Mouse (Mus musculus) embryonic facial prominence, embryonic 15.5 days (tissue): ENCODE data around the gene Ncor1. TPM values are rescaled to one million over a fixed set of nuclear protein-coding genes. Genes with fewer than 3 reads are reported as not detected.

Experiments used
- ATAC-seq: fragments of 200-750 bp; cut with Nextera tagmentation; 2 replicates; pipeline ENCODE4 v1.8.0; 2017; ENCODE audit warnings: low read depth, moderate TSS enrichment; ENCODE audit not compliant: insufficient number of reproducible peaks, low FRiP score, low TSS enrichment
- H3K27ac ChIP-seq: fragments of 300-500 bp; sonication (generic); replicated peaks from 2 replicates; pipeline ENCODE4 v1.5.1; 2015; ENCODE audit warnings: mild to moderate bottlenecking, inconsistent platforms
- H3K27me3 ChIP-seq: fragments of 300-500 bp; sonication (generic); 2 replicates; pipeline ENCODE4 v1.6.1; 2015; ENCODE audit warnings: inconsistent platforms
- H3K36me3 ChIP-seq: fragments of 300-500 bp; sonication (generic); 2 replicates; pipeline ENCODE4 v1.6.1; 2015; ENCODE audit warnings: mild to moderate bottlenecking, inconsistent platforms
- H3K4me1 ChIP-seq: fragments of 300-500 bp; sonication (generic); 2 replicates; pipeline ENCODE4 v1.6.1; 2015; ENCODE audit warnings: inconsistent platforms
- H3K4me2 ChIP-seq: fragments of 300-500 bp; sonication (generic); replicated peaks from 2 replicates; pipeline ENCODE4 v1.6.1; 2015; ENCODE audit warnings: mild to moderate bottlenecking, inconsistent platforms
- H3K4me3 ChIP-seq: fragments of 300-500 bp; sonication (generic); replicated peaks from 2 replicates; pipeline ENCODE4 v1.5.1; 2015; ENCODE audit warnings: mild to moderate bottlenecking, inconsistent platforms
- H3K9ac ChIP-seq: fragments of 300-500 bp; sonication (generic); 2 replicates; pipeline ENCODE4 v1.6.1; 2015; ENCODE audit warnings: inconsistent platforms
- H3K9me3 ChIP-seq: fragments of 300-500 bp; sonication (generic); replicated peaks from 2 replicates; pipeline ENCODE4 v1.6.1; 2016; ENCODE audit warnings: inconsistent platforms
- WGBS: fragments of 180-500 bp; shearing (Covaris S2); methylation state at CpG from one replicate; pipeline ENCODE4 v1.1.7; 2015; 5-methylcytosine and 5-hydroxymethylcytosine counted together
- polyA plus RNA-seq: library from polyadenylated mRNA; unstranded; fragments of >200 nt; fragmentation: Nextera tagmentation; extraction: Ambion mirVana; gene quantifications from 2 replicates; pipeline ENCODE4 v1.2.1, GENCODE M21; 2015

The Ncor1 gene
- polyA plus RNA-seq, 1 experiment from 2014 or later: 157 TPM

DNA sequence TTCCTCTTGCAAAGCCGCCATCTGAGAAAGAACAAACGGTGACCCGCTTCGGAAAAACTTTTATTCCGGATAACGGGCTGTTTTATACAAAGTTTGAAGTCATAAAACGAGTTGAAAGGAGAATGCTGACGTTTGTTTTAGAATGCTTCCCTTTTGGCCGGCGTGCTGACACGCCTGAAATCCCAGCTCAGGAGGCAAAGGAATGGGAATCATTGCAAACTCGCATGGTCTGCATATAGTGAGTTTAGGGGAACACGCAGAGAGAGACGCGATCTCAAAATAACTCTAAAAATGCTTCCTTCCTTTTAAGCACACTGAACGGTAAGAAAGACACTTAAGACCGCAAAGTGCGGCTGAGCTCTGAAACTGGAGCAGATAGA, 460 bp downstream of the Ncor1 start:
- Histone ChIP-seq H3K27me3 (no peaks in the 10 kb centered on the region), H3K27ac (peak overlapping the region; percentile 96), H3K4me2 (peak overlapping the region; percentile 70), H3K4me3 (peak overlapping the region; percentile 77), H3K9ac (peak overlapping the region; percentile 96), H3K36me3 (no peaks in the 10 kb centered on the region), H3K9me3 (no peaks in the 10 kb centered on the region), H3K4me1 (peaks cover 14% of the 10 kb centered on the region)
- ATAC-seq: no peak
- under 1% methylated on average over 18 of the region's 18 CpGs for WGBS

DNA sequence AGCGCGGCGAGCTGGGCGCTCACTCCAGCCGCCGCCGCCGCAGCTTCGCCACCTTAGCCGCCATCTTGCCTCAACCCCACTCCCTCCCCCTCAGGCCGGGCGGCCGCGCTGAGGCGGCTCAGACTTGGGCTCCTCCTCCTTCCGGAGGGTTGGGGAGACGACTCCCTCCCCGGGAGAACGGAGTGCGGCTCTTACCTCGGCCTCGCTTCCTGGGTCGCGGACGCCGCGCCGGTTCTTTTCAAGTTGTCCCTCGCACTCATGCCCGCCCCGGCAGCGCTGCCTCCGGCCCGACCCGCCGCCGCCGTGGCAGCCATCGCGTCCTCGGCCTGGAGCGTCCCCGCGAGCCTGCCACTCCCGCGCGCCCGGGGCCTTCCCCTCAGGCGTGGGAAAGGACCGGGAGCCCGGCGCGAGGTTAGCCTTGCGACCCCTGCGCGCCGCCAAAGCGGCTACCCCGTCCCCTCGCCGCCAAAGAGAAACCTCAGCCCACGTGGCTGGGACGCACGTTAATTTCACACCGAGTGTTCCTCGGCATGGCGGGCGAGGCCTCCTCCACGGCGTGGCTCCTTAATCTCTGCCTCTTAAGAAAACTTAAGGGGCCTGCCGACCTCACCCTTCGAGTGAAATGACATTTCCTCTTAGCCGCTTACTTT, 975 bp downstream of the Ncor1 start:
- Histone ChIP-seq H3K9me3 (no peaks in the 10 kb centered on the region), H3K9ac (peak overlapping the region; percentile 96), H3K4me1 (peaks cover 14% of the 10 kb centered on the region), H3K27ac (peak overlapping the region; percentile 96), H3K4me3 (peak overlapping the region; percentile 77), H3K4me2 (peak overlapping the region; percentile 70), H3K36me3 (no peaks in the 10 kb centered on the region), H3K27me3 (no peaks in the 10 kb centered on the region)
- under 1% methylated on average over 72 of the region's 73 CpGs for WGBS
- peak; percentile 96 for ATAC-seq

DNA sequence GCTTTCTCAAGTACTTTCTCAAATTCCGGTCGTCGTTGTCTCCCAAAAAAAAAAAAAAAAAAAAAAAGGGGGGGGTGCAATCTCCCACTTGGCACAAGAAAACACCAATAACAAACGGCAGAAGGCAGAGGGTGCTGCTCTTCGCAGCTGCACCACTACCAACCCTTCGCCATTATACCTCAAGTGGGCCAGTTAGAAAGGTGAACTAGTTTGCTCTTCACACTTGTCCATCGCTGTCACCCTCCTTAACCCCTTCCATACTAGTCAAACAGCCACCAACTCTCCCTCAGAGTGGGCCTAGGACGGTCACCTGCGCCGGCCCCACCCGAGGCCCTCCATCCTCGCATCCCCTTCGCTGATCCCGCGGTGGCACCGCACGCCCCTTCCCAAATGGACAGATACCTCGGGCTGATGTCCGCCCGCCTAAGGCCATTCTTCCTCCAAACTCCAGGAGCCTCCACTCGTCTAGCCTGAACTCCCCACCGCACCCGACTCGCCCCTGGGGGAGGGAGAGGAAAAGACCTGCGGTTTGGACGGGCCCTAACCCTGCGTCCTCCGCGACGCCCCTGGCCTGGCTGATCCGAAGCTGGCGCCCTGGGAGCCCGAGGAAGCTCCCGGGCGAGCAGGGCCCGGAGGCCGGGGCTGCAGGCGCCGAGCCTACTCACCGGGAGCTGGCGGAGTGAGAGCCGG, 1.7 kb downstream of the Ncor1 start:
- peak overlapping the region; percentile 70 for H3K4me2 ChIP-seq
- H3K4me3 ChIP-seq: peak overlapping the region; percentile 77
- under 1% methylated on average over 42 of the region's 42 CpGs for WGBS
- no peaks in the 10 kb centered on the region for H3K27me3 ChIP-seq
- H3K27ac ChIP-seq: peak overlapping the region; percentile 96
- no peaks in the 10 kb centered on the region for H3K36me3 ChIP-seq
- peak overlapping the region; percentile 96 for H3K9ac ChIP-seq
- H3K4me1 ChIP-seq: peaks cover 14% of the 10 kb centered on the region
- H3K9me3 ChIP-seq: no peaks in the 10 kb centered on the region
- peak; percentile 82 for ATAC-seq

DNA sequence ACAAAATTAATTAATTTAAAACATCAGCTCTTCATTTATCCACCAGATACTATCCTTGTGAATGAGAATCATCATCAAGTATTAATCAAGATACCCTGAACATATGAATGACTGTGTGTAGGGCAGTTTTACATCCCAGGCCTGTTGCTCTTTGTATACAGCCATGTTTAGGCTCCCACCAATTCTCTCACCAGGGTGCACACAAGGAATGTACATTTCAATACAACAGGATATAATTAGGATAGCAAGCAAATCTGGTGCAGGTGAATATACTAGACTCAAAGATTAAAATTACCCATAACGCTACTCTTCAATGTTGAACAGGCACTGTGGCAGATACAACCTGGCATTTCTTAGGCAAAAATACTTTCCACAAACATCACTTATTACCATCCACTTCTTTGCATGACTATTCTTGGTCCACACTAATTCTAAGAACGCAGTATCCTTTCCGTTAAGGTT, 2.3 kb downstream of the Ncor1 start:
- 3% methylated on average over 3 of the region's 3 CpGs for WGBS
- H3K9ac ChIP-seq: peak overlapping the region; percentile 96; the same call in 1 of the 2 replicates
- H3K4me2 ChIP-seq: peak overlapping the region; percentile 70
- no peak for ATAC-seq
- H3K9me3 ChIP-seq: no peaks in the 10 kb centered on the region
- peak overlapping the region; percentile 96; the same call in 1 of the 2 replicates for H3K27ac ChIP-seq
- peaks cover 14% of the 10 kb centered on the region for H3K4me1 ChIP-seq
- peak overlapping the region; percentile 77 for H3K4me3 ChIP-seq
- no peaks in the 10 kb centered on the region for H3K36me3 ChIP-seq
- H3K27me3 ChIP-seq: no peaks in the 10 kb centered on the region

DNA sequence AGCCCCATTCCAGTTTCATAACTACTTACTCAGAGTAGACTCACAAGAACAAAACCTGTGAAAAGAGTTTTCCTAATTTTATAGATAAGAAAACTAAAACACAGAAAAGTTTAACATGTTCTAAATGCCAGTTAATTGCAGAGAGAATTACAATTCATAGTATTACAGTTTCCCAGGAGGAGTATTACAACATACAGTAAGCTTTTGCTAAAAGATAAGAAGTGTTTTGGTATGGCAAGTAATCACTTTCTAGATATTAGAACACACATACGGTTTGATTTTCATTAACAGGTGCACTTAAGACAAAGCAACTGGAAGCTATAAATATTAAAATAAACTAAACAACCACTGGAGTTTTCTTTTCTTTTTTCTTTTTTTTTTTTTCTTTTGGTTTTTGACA, 3.1 kb downstream of the Ncor1 start:
- no peak overlapping the region for H3K9ac ChIP-seq
- no peaks in the 10 kb centered on the region for H3K27me3 ChIP-seq
- H3K4me3 ChIP-seq: no peak overlapping the region
- H3K4me1 ChIP-seq: peaks cover 14% of the 10 kb centered on the region
- no peaks in the 10 kb centered on the region for H3K9me3 ChIP-seq
- H3K4me2 ChIP-seq: 0 out of 2 replicates have a peak overlapping the region, but pooled peaks have one; percentile 70
- WGBS: 70% methylated on average over 1 of the region's 1 CpGs
- ATAC-seq: no peak
- no peaks in the 10 kb centered on the region; the same call in 1 of the 2 replicates for H3K36me3 ChIP-seq
- H3K27ac ChIP-seq: no peak overlapping the region

DNA sequence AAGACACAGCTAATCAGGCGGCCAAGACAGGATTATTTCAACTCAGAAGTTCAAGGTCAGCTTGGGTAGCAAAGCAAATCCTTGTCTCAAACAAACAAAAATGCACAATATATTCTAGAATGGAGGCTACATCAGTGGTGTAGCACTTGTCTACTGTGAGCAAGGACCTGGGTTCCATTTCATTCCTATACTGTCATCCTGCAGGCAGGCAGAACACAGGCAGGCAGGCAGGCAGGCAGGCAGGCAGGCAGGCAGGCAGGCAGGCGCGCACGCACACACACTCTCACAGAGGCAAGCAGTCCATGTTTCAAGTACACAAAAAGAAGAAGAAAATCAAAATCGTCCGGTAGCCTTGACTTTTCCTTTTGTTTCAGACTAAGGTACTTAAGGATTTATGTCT, 9.4 kb downstream of the Ncor1 start:
- no peak for ATAC-seq

DNA sequence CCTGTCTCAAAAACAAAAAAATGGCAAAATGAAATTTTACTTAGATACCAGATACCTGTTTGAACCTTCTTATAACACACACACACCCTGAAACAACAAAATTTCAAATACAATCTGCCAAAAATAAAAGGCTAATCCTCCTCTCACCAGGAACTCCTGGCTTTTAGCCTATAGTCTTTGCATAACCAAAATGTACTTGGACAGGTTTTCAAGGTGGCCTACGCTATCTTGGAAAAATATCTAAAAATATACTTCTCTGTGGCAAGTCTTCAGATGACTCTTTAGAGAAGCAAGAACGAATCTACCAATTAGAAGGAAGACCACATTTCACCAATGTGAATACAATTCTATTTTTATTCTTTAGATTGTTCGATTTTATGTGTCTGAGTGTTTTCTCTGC, 12.5 kb downstream of the Ncor1 start:
- no peaks in the 10 kb centered on the region for H3K9me3 ChIP-seq
- no peak overlapping the region for H3K27ac ChIP-seq
- H3K27me3 ChIP-seq: no peaks in the 10 kb centered on the region
- H3K36me3 ChIP-seq: no peaks in the 10 kb centered on the region; the same call in 1 of the 2 replicates
- H3K4me2 ChIP-seq: no peak overlapping the region
- H3K9ac ChIP-seq: no peak overlapping the region
- H3K4me3 ChIP-seq: no peak overlapping the region
- 88% methylated on average over 3 of the region's 3 CpGs for WGBS
- ATAC-seq: no peak
- H3K4me1 ChIP-seq: no peaks in the 10 kb centered on the region

More for the DNA sequence above, 9.4 kb downstream of the Ncor1 start:
- Histone ChIP-seq H3K27ac (no peak overlapping the region), H3K9me3 (no peaks in the 10 kb centered on the region), H3K9ac (no peak overlapping the region), H3K27me3 (no peaks in the 10 kb centered on the region), H3K4me2 (no peak overlapping the region), H3K4me3 (no peak overlapping the region), H3K36me3 (no peaks in the 10 kb centered on the region; the same call in 1 of the 2 replicates), H3K4me1 (no peaks in the 10 kb centered on the region)
- 91% methylated on average over 6 of the region's 6 CpGs for WGBS

DNA sequence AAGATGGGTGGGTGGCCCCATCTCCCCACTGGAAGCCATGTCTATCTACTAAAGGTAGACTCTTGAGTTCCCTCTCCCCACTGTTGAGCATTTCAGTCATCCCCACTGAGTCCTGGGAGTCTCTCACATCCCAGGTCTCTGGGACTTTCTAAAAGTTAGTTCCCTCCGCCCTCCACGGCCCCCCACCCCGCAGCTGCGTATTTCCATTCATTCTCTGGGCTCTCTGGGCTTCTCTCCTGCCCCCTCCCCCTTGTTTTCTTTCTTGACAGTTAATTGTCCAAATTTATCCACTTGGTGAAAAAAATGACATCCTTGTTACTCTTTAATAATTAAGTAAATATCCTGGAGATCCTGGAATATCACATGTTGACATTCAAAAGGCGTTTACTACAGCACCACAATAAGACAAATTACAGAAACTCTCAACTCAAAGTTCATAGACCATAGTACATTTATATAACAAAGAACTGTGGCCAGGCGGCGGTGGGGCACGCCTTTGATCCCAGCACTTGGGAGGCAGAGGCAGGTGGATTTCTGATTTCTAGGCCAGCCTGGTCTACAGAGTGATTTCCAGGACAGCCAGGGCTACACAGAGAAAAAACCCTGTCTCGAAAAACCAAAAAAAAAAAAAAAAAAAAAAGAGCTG, 17.5 kb downstream of the Ncor1 start:
- H3K9ac ChIP-seq: no peak overlapping the region
- 96% methylated on average over 9 of the region's 9 CpGs for WGBS
- H3K4me1 ChIP-seq: no peaks in the 10 kb centered on the region
- no peaks in the 10 kb centered on the region for H3K9me3 ChIP-seq
- no peaks in the 10 kb centered on the region for H3K27me3 ChIP-seq
- H3K4me2 ChIP-seq: no peak overlapping the region
- peaks cover 14% of the 10 kb centered on the region for H3K36me3 ChIP-seq
- no peak overlapping the region for H3K4me3 ChIP-seq
- no peak for ATAC-seq
- no peak overlapping the region for H3K27ac ChIP-seq

DNA sequence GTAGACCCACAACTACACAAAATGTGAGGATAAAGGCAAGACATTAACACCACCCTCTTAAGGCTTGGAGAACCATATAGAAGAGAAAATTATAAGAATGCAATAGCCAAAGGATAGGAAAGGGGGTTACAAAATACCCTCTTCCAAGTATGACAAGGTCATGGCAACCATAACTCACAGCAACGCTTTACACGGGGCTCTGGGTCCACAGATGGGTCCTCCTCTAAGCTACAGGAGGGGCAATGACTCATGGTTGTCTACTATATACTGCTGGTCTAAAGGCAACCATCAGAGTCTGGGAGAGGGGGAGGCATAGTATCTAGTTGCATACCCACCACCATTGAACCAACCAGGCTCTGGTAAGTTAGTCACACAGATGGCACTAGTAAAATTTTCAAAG, 26.1 kb downstream of the Ncor1 start:
- H3K4me3 ChIP-seq: no peak overlapping the region
- no peaks in the 10 kb centered on the region for H3K4me1 ChIP-seq
- peaks cover 43% of the 10 kb centered on the region for H3K36me3 ChIP-seq
- H3K27ac ChIP-seq: no peak overlapping the region
- H3K9me3 ChIP-seq: no peaks in the 10 kb centered on the region
- H3K9ac ChIP-seq: no peak overlapping the region
- H3K27me3 ChIP-seq: no peaks in the 10 kb centered on the region
- WGBS: 94% methylated on average over 2 of the region's 2 CpGs
- no peak for ATAC-seq
- no peak overlapping the region for H3K4me2 ChIP-seq

DNA sequence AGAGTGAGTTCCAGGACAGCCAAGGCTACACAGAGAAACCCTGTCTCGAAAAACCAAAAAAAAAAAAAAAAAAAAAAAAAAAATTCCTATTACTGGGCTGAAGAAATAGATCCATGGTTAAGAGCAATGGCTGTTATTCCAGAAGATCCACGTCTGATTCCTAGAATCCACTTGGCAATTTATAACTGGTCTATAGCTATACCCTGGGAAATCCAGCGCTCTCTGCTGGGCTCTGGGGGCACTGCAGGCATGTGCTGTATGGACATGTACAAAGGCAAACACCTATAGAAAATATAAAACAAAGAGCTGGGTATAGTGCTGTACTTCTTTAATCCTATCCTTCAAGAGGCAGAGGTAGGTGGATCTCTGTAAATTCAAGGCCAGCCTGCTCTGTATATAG, 31.2 kb downstream of the Ncor1 start:
- Histone ChIP-seq H3K9ac (no peak overlapping the region), H3K27me3 (no peaks in the 10 kb centered on the region), H3K4me1 (no peaks in the 10 kb centered on the region), H3K4me2 (no peak overlapping the region), H3K27ac (no peak overlapping the region), H3K4me3 (no peak overlapping the region), H3K9me3 (no peaks in the 10 kb centered on the region), H3K36me3 (peaks cover 40% of the 10 kb centered on the region)
- 82% methylated on average over 2 of the region's 3 CpGs for WGBS
- no peak for ATAC-seq

DNA sequence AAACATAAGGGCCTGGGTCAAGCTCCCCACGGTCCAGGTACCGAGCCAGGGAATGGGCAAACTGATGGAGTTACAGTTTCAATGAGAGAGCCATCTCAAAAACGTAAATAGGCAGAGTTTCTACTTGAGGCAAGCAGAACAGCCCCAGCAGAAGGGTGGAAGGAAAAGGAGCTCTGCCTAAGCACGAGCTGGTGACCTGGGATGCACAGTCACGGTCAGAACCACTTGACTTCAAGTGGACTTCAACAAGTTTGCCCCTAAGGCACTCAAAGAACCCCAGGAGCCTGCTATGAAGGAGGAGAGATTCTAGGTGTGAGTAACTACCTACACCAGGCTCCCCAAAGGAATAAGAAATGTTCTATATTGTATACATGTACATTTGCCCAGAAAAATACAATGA, 32.1 kb downstream of the Ncor1 start:
- Histone ChIP-seq H3K27ac (no peak overlapping the region), H3K36me3 (peaks cover 32% of the 10 kb centered on the region), H3K4me3 (no peak overlapping the region), H3K9ac (no peak overlapping the region), H3K4me1 (no peaks in the 10 kb centered on the region), H3K27me3 (no peaks in the 10 kb centered on the region), H3K9me3 (no peaks in the 10 kb centered on the region), H3K4me2 (no peak overlapping the region)
- no peak for ATAC-seq
- 87% methylated on average over 5 of the region's 5 CpGs for WGBS
